Mouse (Mus musculus): ENCODE results near the gene Olfr557. TPM values are rescaled to one million over a fixed set of nuclear protein-coding genes. Genes with fewer than 3 reads are reported as not detected.

Gene Olfr557
- polyA plus RNA-seq, 1 experiment from 2014 or later = not detected

GRCm38 (mm10) chr7:102737705-102738104 is 42.0 kb downstream of the Olfr557 start:
- Histone ChIP-seq H3K4me1 (no peaks in the 10 kb centered on the region), H3K9me3 (no peaks in the 10 kb centered on the region), H3K27ac (no peak overlapping the region), H3K4me3 (no peak overlapping the region), H3K9ac (no peak overlapping the region), H3K4me2 (no peak overlapping the region), H3K36me3 (no peaks in the 10 kb centered on the region), H3K27me3 (no peaks in the 10 kb centered on the region)
- no peak for ATAC-seq (ENCODE audit: insufficient number of reproducible peaks, low FRiP score, low TSS enrichment, low read depth)
- 38% methylated on average over 2 of the region's 2 CpGs for WGBS

Other genes with a start within 250 kb of the Olfr557 start
- gene Olfr543, start 214.2 kb upstream of the Olfr557 start, polyA plus RNA-seq (2015; fragmentation: Nextera tagmentation; extraction: Ambion mirVana) = 0.24 TPM in 1 of 2 replicates, not detected in the other
- 0.09 TPM in 2 replicates for gene Olfr544, start 207.6 kb upstream of the Olfr557 start, polyA plus RNA-seq (2015; fragmentation: Nextera tagmentation; extraction: Ambion mirVana)
- 0.06 and 0.10 TPM in 2 replicates for gene Olfr545, start 196.3 kb upstream of the Olfr557 start, polyA plus RNA-seq (2015; fragmentation: Nextera tagmentation; extraction: Ambion mirVana)
- not detected in 2 replicates for gene Olfr547, start 161.2 kb upstream of the Olfr557 start, polyA plus RNA-seq (2015; fragmentation: Nextera tagmentation; extraction: Ambion mirVana)
- gene Olfr548-ps1, start 155.0 kb upstream of the Olfr557 start, polyA plus RNA-seq (2015; fragmentation: Nextera tagmentation; extraction: Ambion mirVana) = not detected in 2 replicates
- not detected in 2 replicates for gene Olfr549, start 146.0 kb upstream of the Olfr557 start, polyA plus RNA-seq (2015; fragmentation: Nextera tagmentation; extraction: Ambion mirVana)
- 0.49 and 0.97 TPM in 2 replicates for gene Trim21, start 130.4 kb upstream of the Olfr557 start, polyA plus RNA-seq (2015; fragmentation: Nextera tagmentation; extraction: Ambion mirVana)
- gene Olfr550, start 124.5 kb upstream of the Olfr557 start, polyA plus RNA-seq (2015; fragmentation: Nextera tagmentation; extraction: Ambion mirVana) = 0.05 TPM in 1 of 2 replicates, not detected in the other
- gene Olfr551, start 104.0 kb upstream of the Olfr557 start, polyA plus RNA-seq (2015; fragmentation: Nextera tagmentation; extraction: Ambion mirVana) = not detected in 2 replicates
- gene Olfr552, start 98.1 kb upstream of the Olfr557 start, polyA plus RNA-seq (2015; fragmentation: Nextera tagmentation; extraction: Ambion mirVana) = not detected in 2 replicates
- gene Olfr553, start 77.7 kb upstream of the Olfr557 start, polyA plus RNA-seq (2015; fragmentation: Nextera tagmentation; extraction: Ambion mirVana) = not detected in 2 replicates
- gene Olfr554, start 57.5 kb upstream of the Olfr557 start, polyA plus RNA-seq (2015; fragmentation: Nextera tagmentation; extraction: Ambion mirVana) = not detected in 2 replicates
- not detected in 2 replicates for gene Olfr555, start 37.1 kb upstream of the Olfr557 start, polyA plus RNA-seq (2015; fragmentation: Nextera tagmentation; extraction: Ambion mirVana)
- not detected in 2 replicates for gene Olfr556, start 31.0 kb upstream of the Olfr557 start, polyA plus RNA-seq (2015; fragmentation: Nextera tagmentation; extraction: Ambion mirVana)
- 13.6 and 14.3 TPM in 2 replicates for gene Trim68, start 8.6 kb upstream of the Olfr557 start, polyA plus RNA-seq (2015; fragmentation: Nextera tagmentation; extraction: Ambion mirVana)
- 1.1 and 1.8 TPM in 2 replicates for gene Olfr558, start 6.3 kb downstream of the Olfr557 start, polyA plus RNA-seq (2015; fragmentation: Nextera tagmentation; extraction: Ambion mirVana)
- not detected in 2 replicates for gene Olfr33, start 23.2 kb downstream of the Olfr557 start, polyA plus RNA-seq (2015; fragmentation: Nextera tagmentation; extraction: Ambion mirVana)
- not detected in 2 replicates for gene Olfr559, start 31.6 kb downstream of the Olfr557 start, polyA plus RNA-seq (2015; fragmentation: Nextera tagmentation; extraction: Ambion mirVana)
- not detected in 2 replicates for gene Olfr560, start 63.5 kb downstream of the Olfr557 start, polyA plus RNA-seq (2015; fragmentation: Nextera tagmentation; extraction: Ambion mirVana)
- gene Olfr78, start 63.6 kb downstream of the Olfr557 start, polyA plus RNA-seq (2015; fragmentation: Nextera tagmentation; extraction: Ambion mirVana) = 0.22 and 0.34 TPM in 2 replicates
- not detected in 2 replicates for gene Olfr561, start 75.3 kb downstream of the Olfr557 start, polyA plus RNA-seq (2015; fragmentation: Nextera tagmentation; extraction: Ambion mirVana)
- not detected in 2 replicates for gene Olfr564, start 107.6 kb downstream of the Olfr557 start, polyA plus RNA-seq (2015; fragmentation: Nextera tagmentation; extraction: Ambion mirVana)
- gene Olfr566, start 162.9 kb downstream of the Olfr557 start, polyA plus RNA-seq (2015; fragmentation: Nextera tagmentation; extraction: Ambion mirVana) = not detected in 2 replicates
- gene Olfr568, start 181.2 kb downstream of the Olfr557 start, polyA plus RNA-seq (2015; fragmentation: Nextera tagmentation; extraction: Ambion mirVana) = not detected in 2 replicates
- not detected in 2 replicates for gene Olfr569, start 195.0 kb downstream of the Olfr557 start, polyA plus RNA-seq (2015; fragmentation: Nextera tagmentation; extraction: Ambion mirVana)
- gene Olfr570, start 198.7 kb downstream of the Olfr557 start, polyA plus RNA-seq (2015; fragmentation: Nextera tagmentation; extraction: Ambion mirVana) = not detected in 2 replicates
- gene Olfr571, start 221.6 kb downstream of the Olfr557 start, polyA plus RNA-seq (2015; fragmentation: Nextera tagmentation; extraction: Ambion mirVana) = not detected in 2 replicates
- not detected in 2 replicates for gene Olfr572, start 228.5 kb downstream of the Olfr557 start, polyA plus RNA-seq (2015; fragmentation: Nextera tagmentation; extraction: Ambion mirVana)
- not detected in 2 replicates for gene Olfr573-ps1, start 246.7 kb downstream of the Olfr557 start, polyA plus RNA-seq (2015; fragmentation: Nextera tagmentation; extraction: Ambion mirVana)

Data from limb, embryonic 15.5 days (tissue).